Mouse (Mus musculus) kidney, adult 2 months (tissue): ENCODE measurements around the gene Xcl1. TPM values are rescaled to one million over a fixed set of nuclear protein-coding genes. Genes with fewer than 3 reads are reported as not detected.

Experiments
- DNase-seq: peaks from one replicate; pipeline ENCODE4 v3.0.0; 2021
- H3K27ac ChIP-seq: fragments of 200-500 bp; 2 replicates; pipeline ENCODE4 v1.5.1; 2012; ENCODE audit warnings: low read depth, low read length, control low read depth, inconsistent platforms; ENCODE audit not compliant: insufficient read depth
- H3K27me3 ChIP-seq: fragments of 200-500 bp; replicated peaks from 2 replicates; pipeline ENCODE4 v1.6.1; 2012; ENCODE audit warnings: mild to moderate bottlenecking, moderate library complexity, low read length, inconsistent platforms; ENCODE audit not compliant: control insufficient read depth, insufficient read depth
- H3K36me3 ChIP-seq: fragments of 200-500 bp; 2 replicates; pipeline ENCODE4 v1.6.1; 2012; ENCODE audit warnings: mild to moderate bottlenecking, moderate library complexity, low read length, inconsistent platforms; ENCODE audit not compliant: control insufficient read depth, insufficient read depth
- H3K4me1 ChIP-seq: fragments of 200-500 bp; 2 replicates; pipeline ENCODE4 v1.6.1; 2011; ENCODE audit warnings: low read length; ENCODE audit not compliant: control insufficient read depth, insufficient read depth
- H3K4me3 ChIP-seq: fragments of 200-500 bp; 2 replicates; pipeline ENCODE4 v1.5.1; 2011; ENCODE audit warnings: mild to moderate bottlenecking, low read depth, low read length, control low read depth; ENCODE audit not compliant: insufficient read depth
- CTCF ChIP-seq: fragments of 200-500 bp; conservative IDR thresholded peaks from 2 replicates; pipeline ENCODE4 v1.5.1; 2011; ENCODE audit warnings: low read depth, mild to moderate bottlenecking, control low read depth, low read length, moderate library complexity, mixed read lengths; ENCODE audit not compliant: insufficient read depth, insufficient read length
- POLR2A ChIP-seq: fragments of 200-500 bp; IDR thresholded peaks from one replicate; pipeline ENCODE4 v1.6.1; 2011; ENCODE audit warnings: low read depth, low read length, control low read depth
- WGBS: fragments of 180-500 bp; shearing (Covaris S2); methylation state at CpG from one replicate; pipeline ENCODE4 v1.1.7; 2018; 5-methylcytosine and 5-hydroxymethylcytosine counted together
- polyA plus RNA-seq: library from polyadenylated mRNA; depleted of rRNA; stranded (reverse); fragments of >200 nt; gene quantifications from 2 replicates; pipeline ENCODE4 v1.2.3, GENCODE M21; 2012

Xcl1 gene
- polyA plus RNA-seq, 1 experiment = 0.86 TPM

GRCm38 (mm10) chr1:164966095-164966698, 30.9 kb upstream of the Xcl1 start:
- 38% methylated on average over 8 of the region's 8 CpGs for WGBS
- TF ChIP-seq CTCF (no peak), POLR2A (no peak)
- Histone ChIP-seq H3K4me3 (no peak overlapping the region), H3K27me3 (no peaks in the 10 kb centered on the region), H3K4me1 (no peaks in the 10 kb centered on the region), H3K36me3 (no peaks in the 10 kb centered on the region), H3K27ac (no peak overlapping the region)
- no peak for DNase-seq

- Histone ChIP-seq H3K4me3 (no peak overlapping the region), H3K4me1 (no peaks in the 10 kb centered on the region), H3K36me3 (no peaks in the 10 kb centered on the region), H3K27me3 (no peaks in the 10 kb centered on the region), H3K27ac (no peak overlapping the region)
- TF ChIP-seq POLR2A = no peak
- no peak for TF ChIP-seq CTCF
- WGBS = 20% methylated on average over 2 of the region's 2 CpGs
- no peak for DNase-seq
These were observed 25.3 kb upstream of the Xcl1 start for GRCm38 (mm10) chr1:164960610-164961009.

GRCm38 (mm10) chr1:164959787-164960385, 24.6 kb upstream of the Xcl1 start:
- Histone ChIP-seq H3K4me1 (no peaks in the 10 kb centered on the region), H3K4me3 (no peak overlapping the region), H3K27me3 (no peaks in the 10 kb centered on the region), H3K27ac (no peak overlapping the region), H3K36me3 (no peaks in the 10 kb centered on the region)
- WGBS = 60% methylated on average over 11 of the region's 11 CpGs
- DNase-seq = no peak
- TF ChIP-seq POLR2A (no peak), CTCF (no peak)

- Histone ChIP-seq H3K27me3 (no peaks in the 10 kb centered on the region), H3K36me3 (no peaks in the 10 kb centered on the region), H3K27ac (no peak overlapping the region), H3K4me3 (no peak overlapping the region), H3K4me1 (no peaks in the 10 kb centered on the region)
- 92% methylated on average over 3 of the region's 3 CpGs for WGBS
- DNase-seq = no peak
- TF ChIP-seq CTCF = no peak
- TF ChIP-seq POLR2A = no peak
These were observed 23.8 kb upstream of the Xcl1 start for GRCm38 (mm10) chr1:164959160-164959559.

GRCm38 (mm10) chr1:164957974-164958373, 22.6 kb upstream of the Xcl1 start:
- no peak for TF ChIP-seq POLR2A
- no peak for TF ChIP-seq CTCF
- Histone ChIP-seq H3K27me3 (no peaks in the 10 kb centered on the region), H3K27ac (no peak overlapping the region), H3K4me1 (no peaks in the 10 kb centered on the region), H3K36me3 (no peaks in the 10 kb centered on the region), H3K4me3 (no peak overlapping the region)
- WGBS = 97% methylated on average over 3 of the region's 3 CpGs
- DNase-seq = no peak

DNA sequence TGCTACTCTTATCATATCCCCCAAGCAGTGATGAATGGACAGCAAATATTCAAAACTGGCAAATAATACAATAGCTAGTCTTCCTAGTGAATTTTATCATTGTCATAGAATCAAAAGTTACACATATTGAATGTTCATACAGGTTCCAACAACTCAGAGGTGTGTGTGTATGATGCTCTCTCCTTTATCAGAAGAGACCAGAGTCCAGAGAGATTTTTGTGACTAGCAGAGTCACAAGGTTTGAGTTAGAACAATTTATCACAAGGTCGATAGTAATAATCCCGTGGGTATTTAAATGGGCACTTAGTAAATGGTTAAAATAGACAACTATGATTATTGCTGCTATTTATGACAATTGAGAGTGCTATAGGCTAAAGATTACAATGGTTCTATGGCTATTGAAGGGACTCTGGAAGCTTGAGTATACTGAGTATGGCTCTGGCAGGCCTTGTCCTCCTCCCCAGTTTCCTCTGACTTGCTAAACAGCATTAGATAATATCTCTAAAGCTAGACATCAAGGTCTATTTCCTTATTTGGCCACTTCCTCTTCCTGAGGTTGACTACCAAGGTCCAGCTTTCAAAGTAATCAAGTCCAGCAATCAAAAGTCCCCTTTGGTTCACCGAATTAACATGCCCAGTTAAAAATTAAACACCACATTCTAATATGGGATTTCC, 21.5 kb upstream of the Xcl1 start:
- H3K27me3 ChIP-seq = no peaks in the 10 kb centered on the region
- H3K4me1 ChIP-seq = no peaks in the 10 kb centered on the region
- H3K4me3 ChIP-seq = no peak overlapping the region
- no peak overlapping the region for H3K27ac ChIP-seq
- WGBS = 57% methylated on average over 3 of the region's 3 CpGs
- no peaks in the 10 kb centered on the region for H3K36me3 ChIP-seq
- TF ChIP-seq POLR2A (no peak), CTCF (no peak)
- peak; percentile 20 for DNase-seq

- no peak overlapping the region for H3K27ac ChIP-seq
- TF ChIP-seq POLR2A = no peak
- no peaks in the 10 kb centered on the region for H3K4me1 ChIP-seq
- no peak for DNase-seq
- H3K4me3 ChIP-seq = no peak overlapping the region
- H3K36me3 ChIP-seq = no peaks in the 10 kb centered on the region
- WGBS = 77% methylated on average over 7 of the region's 7 CpGs
- H3K27me3 ChIP-seq = no peaks in the 10 kb centered on the region
These were observed 20.3 kb upstream of the Xcl1 start for GRCm38 (mm10) chr1:164955452-164956196.
